Mouse (Mus musculus) layer of hippocampus, adult 11-12 months (tissue): ENCODE measurements around the gene Tmem131.
"Not testable (repeated sequence)": the region's sequence is repeated elsewhere in the genome, so short reads cannot be mapped to it uniquely, and the experiment has no call there.

Source experiments
- DNase-seq: peaks from one replicate; pipeline ENCODE4 v3.0.0; 2022; ENCODE audit warnings: low spot score

The Tmem131 gene

DNA sequence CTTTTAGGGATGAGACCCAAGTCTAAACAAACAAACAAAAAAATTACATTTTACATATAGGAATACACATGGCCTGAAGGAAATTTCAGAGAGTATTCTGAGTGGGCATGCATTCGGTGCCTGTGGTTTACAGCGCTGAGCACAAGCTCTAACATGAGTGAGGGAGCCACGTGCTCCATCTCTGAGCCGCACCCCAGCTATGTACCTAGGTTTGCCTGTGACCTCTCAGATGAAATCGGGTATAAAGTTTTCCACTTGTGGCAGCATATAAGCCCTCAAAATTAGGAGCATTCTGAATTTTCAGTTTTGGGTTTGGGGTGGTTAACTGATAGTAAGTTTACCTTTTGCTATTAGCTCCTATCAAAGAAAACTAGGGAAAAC, 28.3 kb downstream of the Tmem131 start:
- no peak for DNase-seq

DNA sequence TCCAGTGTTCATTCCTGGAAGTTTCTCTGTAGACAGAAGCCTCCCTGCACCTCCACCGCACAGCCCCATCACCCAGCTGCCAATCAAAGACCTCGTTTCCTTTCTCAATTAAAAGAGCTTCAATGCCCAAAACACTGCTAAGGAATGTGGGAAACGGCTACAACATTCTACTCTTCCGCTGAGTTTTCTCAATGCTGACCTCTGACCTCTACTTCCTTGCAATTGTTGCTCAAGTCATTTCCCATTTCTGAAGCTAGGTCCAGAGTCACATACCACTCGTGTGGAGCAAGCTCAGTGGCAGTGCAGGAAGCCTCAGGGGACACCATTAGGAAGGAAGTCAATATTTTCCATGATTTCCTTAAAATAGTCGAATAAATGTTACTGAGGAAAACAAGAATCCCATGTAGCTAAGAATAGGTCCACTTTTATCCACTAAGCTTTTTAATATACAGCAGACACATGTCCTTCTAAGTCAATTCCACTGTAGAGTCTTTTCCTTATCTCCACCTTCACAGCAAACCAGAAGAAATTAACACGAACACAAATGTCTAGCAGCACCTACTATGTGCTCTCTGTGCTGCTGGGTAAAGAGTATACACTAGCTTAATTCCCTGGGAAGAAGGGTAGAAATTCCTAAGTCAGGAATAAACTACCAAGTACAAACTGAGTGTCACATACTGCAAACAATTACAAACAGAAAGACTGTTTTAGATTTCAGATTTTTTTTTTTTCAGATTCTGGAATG, 28.8 kb downstream of the Tmem131 start:
- no peak for DNase-seq

DNA sequence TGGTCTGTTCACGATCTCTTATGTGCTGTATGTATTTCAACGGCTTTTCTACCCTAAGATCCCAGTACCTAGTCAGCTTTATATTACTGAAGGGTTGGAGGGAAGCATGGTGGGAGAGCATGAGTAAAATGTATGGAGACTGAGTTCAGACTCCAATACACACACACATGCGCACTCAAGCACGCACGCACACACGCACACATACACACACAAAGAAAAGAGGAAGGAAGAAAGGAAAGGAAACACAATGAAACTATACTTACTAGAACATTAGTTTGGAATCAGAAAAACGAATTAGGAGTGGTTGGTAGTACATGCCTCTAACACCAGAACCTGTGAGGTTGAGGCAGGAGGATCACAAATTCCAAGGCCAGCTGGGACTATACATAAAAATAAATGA, 29.7 kb downstream of the Tmem131 start:
- DNase-seq: no peak

DNA sequence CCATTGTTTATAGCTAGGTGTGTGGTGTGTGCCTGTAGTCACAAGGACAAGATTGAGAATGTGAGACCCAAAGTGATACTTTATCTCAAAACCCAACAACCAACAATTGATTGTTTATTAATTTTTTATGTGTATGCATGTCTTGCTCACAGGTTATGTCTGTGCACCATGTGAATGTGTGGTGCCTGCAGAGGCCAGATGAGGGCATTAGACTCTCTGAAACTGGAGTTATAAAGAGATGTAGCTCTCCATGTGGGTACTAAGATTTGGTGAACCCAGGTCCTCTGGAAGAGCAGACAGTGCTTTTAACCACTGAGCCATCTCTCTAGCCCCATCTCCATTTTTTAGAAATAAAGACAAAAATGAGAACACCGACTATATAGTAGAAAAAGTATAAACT, 31.2 kb downstream of the Tmem131 start:
- DNase-seq: no peak

DNA sequence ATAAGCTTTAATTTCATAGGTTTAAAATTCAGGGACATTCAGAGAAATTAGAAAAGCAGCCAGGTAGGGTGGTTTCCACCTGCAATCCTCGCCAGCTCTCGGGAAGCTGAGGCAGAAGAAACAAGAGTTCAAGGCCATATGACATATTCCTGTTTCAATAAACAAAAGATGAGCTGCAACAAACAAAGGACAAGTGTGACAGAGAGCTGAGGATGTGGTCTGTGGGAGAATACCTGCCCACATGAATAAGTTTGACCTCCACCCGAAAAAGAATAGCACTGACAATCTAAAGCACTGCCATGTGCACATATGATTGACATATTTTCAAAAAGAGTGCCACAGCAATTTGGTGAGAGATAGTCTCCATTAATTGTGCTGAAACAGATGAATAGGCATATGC, 31.9 kb downstream of the Tmem131 start:
- DNase-seq: no peak

DNA sequence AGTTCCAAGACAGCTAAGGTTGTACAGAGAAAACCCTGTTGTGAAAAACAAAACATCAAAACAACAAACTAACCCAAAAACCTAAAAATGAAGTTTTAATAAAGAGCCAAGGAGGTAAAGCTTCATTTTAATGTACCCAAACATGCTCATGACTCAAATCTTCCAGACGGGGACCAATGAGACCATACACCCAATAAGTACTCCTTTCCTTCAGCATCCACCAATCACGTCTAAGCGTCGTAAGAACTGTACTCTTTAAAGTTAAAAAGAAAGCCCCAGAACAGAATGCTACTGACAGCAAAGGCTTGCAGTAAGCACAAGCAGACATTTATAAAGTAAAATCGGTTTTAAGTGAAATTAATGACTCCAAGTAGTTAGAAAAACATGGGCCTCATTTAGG, 33.1 kb downstream of the Tmem131 start:
- no peak for DNase-seq

DNA sequence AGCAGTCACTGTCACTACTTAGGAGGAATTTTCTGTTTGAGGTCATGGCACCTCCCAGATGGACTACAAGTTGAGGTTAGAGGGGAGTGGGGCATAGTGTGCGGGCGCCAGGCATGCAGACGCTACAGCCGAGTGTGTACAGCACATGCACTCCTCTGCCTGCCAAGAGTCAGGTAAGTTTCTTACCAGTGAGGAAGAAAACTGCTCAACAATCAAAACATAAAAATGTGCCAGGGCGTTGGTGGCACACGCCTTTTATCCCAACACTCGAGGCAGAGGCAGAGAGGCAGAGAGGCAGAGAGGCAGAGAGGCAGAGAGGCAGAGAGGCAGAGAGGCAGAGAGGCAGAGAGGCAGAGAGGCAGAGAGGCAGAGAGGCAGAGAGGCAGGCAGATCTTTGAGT, 33.5 kb downstream of the Tmem131 start:
- not testable (repeated sequence) for DNase-seq

DNA sequence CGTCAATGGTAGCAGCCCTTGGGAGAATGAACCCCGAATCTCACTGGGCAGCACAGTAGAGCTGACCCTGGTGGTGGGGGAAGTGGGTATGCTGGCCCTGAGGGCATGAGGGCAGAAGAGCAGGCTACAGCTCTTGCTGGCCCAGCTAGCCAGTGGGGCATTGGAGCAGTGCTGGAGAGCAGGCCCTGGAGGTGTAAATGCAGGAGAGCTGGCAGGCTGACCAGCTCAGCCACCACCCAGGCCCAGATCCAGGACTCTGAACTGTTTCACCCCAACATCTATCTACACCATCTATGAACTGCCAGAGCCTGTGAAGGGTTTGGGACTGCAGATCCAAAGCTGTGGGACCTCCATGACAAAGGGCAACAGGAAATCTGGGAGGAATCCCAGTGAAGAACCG, 38.2 kb downstream of the Tmem131 start:
- no peak for DNase-seq

DNA sequence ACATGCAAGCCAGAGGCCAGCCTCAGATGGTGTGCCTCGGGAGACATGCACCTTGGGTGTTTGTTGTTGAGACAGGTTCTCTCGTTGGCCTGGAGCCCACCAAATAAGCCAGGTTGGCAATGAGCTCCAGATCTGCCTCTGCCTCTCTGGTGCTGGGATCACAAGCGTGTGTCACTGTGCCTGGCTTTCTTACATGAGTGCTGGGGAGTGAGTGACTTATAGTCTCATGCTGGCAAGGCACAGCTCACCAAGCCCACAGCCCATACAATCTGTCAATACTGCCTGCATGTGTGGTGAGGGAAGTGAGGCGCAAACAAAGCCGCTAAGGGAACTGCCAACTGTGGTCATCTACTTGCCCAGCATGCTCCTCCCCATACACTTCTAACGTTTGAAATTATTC, 39.0 kb downstream of the Tmem131 start:
- no peak for DNase-seq

DNA sequence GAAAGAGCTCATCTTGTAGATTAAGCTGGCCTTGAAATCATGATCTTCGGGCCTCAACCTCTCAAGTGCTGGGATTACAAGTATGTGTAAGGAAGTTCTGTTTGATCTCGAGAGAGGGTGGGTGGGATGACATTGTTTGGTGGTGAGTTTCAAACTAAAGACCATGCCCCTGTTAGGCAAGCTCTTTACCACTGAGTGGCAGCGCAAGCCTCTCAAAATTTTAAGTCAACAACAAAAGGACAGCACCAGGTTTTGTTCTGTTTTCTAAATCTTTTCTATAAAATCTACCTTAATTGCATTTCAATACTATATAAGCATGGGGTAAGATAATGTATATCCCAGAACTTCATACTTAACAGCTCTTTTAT, 39.4 kb downstream of the Tmem131 start:
- no peak for DNase-seq

DNA sequence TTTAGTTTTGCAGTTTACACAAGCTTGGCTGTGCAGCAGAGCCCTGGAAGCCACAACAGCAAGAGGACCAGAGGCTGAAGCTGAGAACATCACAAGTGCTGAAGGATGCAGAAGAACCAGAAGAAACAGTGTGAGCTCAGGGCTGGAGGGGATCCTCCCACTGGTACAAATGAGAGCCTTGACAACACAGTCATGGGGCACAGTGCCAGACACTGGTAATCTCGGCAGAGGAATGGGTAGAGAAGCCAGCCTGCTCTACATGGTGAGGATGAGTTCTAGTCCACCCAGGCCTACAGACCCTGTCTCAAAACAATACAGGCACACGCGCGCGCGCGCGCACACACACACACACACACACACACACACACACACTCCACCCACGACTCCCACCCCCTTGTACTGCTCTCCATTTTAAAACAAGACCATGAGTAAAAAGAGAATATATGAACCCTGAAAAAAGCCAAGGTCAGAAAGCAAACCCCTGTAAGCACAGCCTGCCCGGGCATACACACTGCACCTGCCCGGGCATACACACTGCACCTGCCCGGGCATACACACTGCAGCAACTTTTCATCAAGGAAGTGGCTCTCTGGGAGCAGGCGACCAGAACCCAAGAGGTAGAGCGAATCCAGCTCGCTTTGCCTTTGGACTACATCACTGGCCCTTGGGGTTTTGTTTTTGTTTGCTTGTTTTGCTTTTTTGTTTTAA, 39.9 kb downstream of the Tmem131 start:
- peak; percentile 44 for DNase-seq

DNA sequence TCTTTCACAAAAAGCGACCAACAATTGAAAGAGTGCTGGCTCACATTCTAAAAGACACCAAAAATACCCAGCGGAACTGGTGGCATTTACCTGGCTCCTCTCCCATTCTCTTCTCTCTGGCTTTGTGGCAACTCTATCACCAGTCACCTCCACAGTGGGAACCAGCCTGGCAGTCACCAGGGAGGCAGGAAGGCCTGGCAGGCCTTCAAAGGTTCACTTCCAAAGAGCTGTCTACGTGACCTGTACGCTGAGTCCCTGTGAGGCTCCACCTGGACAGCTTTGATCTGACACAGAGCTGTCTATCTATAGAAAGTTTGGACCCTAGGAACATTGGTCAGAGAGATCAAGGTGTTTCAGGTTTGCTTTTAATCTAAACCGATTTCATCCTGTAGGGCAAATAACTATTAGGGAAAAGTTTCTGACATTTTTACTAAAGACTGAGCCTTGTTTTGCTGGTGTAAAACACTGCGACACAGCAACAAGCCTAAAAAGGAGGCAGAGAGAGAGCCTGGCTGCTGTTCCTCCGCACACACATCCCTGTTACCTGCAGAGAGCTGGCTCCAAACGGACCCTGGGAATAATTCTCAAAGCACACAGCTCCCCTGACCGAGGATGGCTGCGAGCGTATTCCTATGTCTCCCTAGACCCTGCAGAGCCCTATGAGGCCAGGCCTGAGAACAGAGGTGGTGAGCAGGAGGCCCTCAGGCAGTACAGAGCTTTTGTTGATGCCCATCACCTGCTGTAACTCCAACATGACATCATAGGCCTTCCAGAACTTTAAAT, 40.7 kb downstream of the Tmem131 start:
- DNase-seq: no peak

DNA sequence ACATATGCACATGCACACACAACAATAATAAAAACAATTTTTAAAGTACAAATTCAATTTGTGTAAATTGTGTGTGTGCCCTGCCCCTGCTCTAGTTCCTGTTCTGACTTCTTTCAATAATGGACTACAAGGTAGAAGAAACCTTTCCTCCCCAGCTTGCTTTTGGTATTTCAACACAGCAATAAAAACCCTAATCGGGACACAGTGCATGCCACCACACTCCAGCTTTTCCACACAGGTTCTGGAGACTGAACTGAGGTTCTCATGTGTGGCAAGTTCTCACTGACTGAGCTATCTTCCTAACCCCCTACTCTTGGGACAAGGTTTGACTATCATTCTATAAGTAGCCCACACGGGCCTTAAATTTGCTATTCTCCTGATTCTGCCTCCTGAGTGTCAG, 43.8 kb downstream of the Tmem131 start:
- DNase-seq: no peak

DNA sequence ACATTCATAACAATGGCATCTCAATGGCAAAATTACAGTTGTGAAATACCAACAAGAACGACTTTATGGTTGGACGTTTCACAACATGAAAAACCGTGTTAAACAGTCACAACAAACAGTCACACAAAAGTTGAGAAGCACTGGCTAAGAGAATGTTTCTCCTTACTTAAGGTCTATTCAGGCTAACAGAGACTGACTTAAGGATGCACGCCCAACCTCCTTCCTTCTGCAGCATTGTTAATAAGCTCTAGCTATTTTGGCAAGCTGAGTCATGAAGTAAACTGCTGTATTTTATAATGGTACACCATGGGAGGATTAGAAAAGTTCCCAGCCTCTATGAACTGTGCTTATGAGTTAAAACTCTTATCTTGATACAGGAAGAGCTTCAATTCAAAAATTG, 47.0 kb downstream of the Tmem131 start:
- no peak for DNase-seq

DNA sequence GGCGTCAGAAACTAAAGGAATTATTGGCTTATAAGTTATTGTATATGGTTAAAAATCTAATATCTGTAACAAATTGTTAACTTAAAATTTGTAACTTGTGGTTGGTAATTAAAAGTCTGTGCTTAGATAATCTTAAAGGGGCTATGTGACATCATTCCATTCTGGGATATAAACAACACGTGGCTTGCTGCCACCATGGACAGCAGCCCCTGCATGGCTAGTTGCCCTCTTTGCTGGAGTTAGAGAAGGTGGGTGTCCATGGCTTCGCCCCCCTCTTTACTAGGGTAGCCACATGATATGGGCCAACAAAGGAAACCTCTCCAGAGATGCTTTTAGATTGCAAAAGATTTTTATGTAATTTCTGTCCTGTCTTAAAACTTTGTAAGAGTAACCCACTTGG, 48.0 kb downstream of the Tmem131 start:
- DNase-seq: no peak

DNA sequence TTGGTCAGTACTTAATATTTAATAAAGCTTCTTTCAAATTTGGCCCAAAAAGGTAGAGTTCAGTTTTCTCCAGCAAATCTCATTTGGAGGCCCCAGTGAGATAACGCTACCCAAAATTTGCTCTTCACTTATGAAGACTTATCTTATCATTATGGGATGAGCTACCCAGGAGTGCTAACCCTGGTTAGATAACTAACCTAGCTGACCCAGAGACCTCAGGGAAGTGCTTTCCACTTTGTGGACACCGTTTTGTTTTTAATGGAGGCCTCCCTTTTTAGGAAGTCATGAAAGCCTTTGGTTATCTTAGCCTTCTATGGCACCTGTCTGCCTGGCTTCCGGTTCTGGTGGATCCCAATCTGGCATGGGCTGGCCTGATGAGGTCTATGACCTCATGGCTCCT, 49.3 kb downstream of the Tmem131 start:
- DNase-seq: no peak

DNA sequence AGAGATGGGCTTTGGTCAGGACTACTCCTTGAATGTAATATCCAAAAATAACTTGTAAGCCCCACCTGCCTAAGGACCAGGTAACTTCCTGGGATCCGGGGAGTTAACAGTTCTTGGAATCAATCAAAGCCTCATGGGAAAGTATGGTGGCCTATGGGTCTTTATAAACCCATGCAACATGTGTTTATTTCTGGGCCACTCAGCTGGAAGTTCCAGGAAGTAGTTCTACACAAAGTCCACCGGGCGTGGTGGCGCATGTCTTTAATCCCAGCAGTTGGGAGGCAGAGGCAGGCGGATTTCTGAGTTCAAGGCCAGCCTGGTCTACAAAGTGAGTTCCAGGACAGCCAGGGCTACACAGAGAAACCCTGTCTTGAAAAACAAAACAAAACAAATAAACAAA, 49.7 kb downstream of the Tmem131 start:
- DNase-seq: not testable (repeated sequence)

DNA sequence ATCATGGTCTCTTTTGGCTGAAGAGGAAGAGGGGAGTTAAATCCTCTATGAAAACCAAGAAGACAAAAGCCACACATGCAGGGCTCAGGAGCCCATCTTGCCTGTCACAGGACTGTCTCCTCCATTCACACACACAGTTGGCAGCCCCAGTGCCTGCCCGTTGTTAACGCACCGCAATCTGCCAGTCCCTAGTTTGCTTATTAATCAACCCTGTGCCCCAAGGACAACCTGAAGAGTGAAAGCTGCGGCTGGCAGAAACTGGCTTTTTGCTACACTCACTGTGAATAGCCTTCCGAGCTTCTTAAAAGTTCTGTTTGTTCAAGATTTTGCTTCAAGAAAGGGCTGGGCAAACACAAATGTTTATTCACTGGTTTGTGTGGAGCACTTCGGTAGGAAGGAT, 50.3 kb downstream of the Tmem131 start:
- DNase-seq: no peak

DNA sequence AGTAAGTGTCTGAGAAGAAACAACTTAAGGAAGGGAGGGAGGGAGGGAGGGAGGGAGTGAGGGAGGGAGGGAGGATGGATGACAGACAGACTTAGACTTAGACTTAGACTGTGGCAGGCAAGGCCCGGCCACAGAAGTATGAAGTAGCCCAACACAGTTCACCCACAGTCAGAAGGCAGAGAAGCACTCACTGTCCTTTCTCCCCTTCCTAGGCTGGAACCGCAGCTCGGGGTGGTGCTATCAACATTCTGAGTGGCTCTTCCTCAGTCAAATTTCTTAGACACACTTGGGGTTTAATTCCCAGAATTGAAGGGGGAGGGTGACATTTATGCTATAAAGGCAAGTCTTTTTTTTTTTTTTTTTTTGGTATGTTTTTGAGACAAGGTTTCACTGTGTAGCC, 51.0 kb downstream of the Tmem131 start:
- no peak for DNase-seq

DNA sequence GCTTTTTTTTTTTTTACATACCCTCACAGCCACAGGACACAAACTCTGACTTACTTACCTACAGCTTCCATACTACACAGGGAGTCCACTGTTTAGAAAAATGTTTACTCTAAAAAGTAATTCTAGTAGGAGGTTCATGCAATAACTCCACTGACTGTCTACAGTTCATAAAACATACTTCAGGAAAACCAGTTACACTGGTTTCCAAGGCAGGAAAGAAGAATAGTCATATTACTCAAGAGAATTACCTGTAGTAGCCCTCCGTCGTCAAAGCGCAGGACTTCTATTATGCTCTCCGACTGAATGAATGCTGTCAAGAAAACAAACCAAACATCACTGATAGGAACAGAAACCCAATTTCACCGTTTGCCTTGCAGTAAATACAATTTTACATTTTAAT, 54.5 kb downstream of the Tmem131 start:
- no peak for DNase-seq

DNA sequence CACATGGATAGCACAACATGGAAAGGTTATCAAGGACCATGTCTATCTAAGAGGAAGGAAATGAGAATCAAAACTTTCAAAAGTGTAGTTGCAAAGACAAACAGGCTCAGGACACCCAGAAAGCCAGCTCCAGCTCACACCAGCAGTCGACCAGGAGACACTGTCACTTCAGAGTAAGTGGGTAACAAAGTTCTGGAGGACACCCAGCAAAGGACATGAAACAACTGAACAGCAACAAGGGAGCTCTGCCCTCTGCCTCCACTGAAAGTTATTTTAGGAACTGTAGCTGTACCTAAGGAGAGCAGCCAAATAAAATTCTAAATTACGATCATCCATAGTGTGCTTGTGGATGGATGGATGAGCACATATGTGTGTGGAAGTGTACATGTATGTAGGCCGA, 56.3 kb downstream of the Tmem131 start:
- DNase-seq: no peak

DNA sequence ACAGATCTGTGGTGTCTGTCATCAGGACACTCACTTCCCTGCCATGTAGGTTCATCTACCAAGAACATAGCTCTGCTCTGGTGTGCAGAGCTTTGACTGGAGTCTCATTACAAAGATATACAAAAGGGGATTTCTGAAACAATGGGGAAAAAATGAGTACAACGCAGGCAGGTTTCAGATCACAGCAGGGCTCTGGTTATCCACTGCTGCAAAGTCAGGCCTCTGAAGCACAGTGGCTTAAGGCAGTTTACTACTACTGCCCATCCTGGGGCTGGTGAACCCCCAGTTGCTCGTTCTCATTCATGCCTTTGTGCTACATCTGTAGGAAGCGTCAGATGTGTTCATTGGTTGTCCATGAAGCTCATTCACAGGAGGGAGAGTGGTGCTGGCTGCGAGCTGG, 57.0 kb downstream of the Tmem131 start:
- no peak for DNase-seq

DNA sequence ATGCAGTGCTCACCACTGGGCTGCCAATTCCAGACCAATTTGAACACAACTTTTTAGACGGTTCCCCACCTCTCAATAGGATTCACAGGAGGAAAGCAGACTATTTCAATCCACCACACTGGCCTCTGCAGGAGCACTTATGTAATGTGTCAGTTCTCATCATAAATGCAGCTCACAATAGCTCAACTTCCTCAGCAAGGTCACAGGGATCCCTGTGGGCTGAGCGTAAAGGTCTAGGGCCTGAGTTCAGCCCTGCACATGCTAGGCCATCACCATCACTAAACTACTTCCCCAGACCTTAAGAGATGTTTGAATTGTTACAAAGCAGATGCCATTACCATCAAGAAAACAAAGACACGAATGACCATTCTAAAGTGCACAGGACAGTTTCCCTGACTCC, 58.9 kb downstream of the Tmem131 start:
- no peak for DNase-seq
